Mouse (Mus musculus) CD4-positive, CD25-positive, alpha-beta regulatory T cell, adult 2 months (primary cell): Measurements from ENCODE around the gene Gm1330.
"Not testable (repeated sequence)": the region's sequence is repeated elsewhere in the genome, so short reads cannot be mapped to it uniquely, and the experiment has no call there.

Source experiments
- DNase-seq: peaks from one replicate; pipeline ENCODE4 v3.0.0-alpha.2; 2012; ENCODE audit warnings: low read depth, low spot score

Gm1330 gene

DNA sequence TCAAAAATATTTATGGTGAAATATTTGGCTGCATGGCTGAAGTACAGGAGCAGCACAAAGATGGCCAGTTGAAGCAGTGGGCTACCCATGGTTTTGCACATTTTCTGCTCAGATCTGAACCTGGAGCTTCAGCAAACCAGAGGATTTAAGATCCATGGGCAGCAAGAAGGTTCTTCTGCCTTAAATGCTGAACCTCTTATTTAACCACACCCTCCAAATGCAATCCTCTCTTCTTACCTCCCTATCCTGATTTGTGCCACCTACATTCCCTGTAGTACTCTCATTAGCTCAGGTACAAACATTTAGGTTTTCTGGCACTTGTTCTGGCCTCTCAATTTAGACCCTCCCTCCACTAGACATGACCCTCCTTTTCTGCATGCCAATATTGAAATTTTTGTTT, at the start of gene Gm1330:
TSS of gene Gm1330 (minus strand) at position 101 of the 400 bp plus-strand sequence.
- no peak for DNase-seq

DNA sequence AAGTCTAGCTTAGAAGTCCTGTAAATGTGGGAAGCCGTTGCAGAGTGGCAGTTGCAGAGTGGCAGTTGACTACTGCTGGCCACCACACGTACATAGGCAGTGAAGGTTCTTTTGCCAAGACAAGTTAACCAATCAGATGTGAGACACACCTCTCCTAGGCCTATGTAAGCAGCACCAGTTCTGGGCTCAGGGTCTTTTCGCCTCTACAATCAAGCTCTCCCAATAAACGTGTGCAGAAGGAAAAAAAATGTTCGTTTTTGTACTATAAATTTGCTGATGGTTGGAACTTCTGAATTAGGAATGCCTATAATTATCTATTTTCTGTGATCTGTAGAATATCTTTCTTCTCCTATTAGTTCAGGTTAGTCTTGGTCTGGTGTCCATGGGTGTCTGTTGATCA, 14.1 kb upstream of the Gm1330 start, which contains the start of gene Gm10750:
TSS of gene Gm10750 (minus strand) at position 101 of the 400 bp plus-strand sequence.
- not testable (repeated sequence) for DNase-seq

DNA sequence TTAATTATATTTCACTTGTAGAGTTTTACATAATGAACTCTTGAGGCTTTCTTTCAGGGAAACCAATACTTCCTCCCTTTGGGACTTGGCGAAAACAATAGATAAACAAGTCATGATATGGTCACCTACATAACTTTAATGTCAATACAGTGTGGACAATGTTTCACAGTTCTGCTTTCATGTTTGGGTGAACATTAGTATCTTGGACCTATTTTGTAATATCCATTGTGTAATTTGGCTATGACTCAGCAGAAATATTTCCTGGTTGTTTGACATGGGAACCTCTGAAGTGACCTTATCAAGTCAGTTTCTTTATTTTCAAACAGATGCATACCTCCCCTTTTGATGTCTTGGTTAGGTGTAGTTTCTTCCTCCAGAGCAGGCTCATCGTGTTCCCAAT, 1.8 kb upstream of the Gm1330 start:
- no peak for DNase-seq

DNA sequence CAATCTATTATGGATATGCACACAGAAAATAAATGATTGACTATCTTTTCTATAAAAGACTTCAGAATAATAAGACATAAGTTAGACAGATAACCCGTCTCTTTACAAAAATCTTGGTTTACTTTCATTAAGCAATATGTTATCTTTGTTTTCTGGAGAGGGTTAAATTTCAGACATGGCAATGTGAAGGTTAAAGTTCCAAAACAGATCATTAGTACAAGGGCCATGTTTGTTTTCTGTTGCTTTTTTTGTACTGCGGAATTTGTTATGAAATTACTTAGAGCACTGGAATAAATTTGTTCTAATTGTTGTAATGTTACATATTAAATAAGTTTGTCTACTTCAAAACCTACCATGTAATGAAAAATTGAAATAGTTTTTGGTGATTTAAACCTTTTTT, 7.9 kb downstream of the Gm1330 start:
- DNase-seq: no peak
